Mouse (Mus musculus): ENCODE measurements at regions not wholly inside any gene's neighbourhood (a gene's known extent, or its start where the extent isn't known, plus 50 kb on each side); places are given as distances from the start of the nearest gene placed in this dataset.

DNA sequence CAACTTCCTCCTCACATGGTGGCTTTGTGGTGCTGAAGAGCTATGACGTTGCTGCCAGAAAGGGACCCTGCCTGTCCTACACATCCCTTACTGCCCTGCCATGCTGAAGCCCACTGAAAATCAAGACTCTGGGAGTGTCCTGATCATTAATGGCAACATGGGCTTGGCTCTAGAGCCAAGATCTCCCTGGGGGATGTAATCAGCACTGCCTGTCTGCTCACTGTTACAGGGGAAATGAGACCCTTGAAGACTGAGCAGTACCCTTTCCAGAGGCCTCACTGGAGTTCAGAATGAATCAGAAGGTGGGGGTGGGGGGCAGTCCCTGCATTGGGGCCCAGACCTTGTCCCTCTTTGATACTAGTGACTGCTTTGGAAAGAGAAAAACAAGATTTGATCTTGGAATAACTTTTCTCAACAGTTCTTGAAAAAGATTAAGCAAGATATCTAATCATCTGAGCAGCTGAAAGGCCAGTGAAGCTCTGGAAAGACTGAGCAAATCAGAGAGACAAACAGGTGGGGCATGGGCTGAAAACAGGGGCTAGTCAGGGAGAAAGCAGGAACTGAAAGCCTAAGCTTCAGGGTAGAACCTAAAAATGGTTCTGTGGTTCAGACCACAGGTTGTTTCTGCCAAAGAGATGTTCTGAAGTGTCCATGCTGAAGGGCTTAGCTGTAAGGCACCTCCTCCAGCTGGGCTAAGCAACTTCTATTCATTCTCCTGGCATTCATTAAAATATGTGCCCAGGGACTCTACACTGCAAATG lies 97.1 kb downstream of the Kcna5 start:
- TF ChIP-seq CTCF (IDR thresholded peaks at IDR 0.05; ENCODE audit: low read depth, low read length) = no peak
- TF ChIP-seq EP300 (IDR thresholded peaks at IDR 0.05; ENCODE audit: insufficient read depth, low read depth, low read length) = no peak

All from ES-Bruce4 (cell line).